Mouse (Mus musculus): ENCODE data around the gene Ttc37. TPM values are rescaled to one million over a fixed set of nuclear protein-coding genes. Genes with fewer than 3 reads are reported as not detected.
A peak's percentile ranks its signal among the peaks of the same experiment; 100 is the strongest.

Gene Ttc37
- 15.7 and 16.1 TPM in 2 replicates for polyA plus RNA-seq (2014; fragmentation: Nextera tagmentation; extraction: Ambion mirVana)

GRCm38 (mm10) chr13:76098493-76099303 is at the start of gene Ttc37, which contains the start of gene Arsk:
TSS of gene Ttc37 (plus strand) at chr13:76098734.
TSS of gene Arsk (minus strand) at chr13:76098660.
- WGBS: under 1% methylated on average over 34 of the region's 34 CpGs

GRCm38 (mm10) chr13:76055391-76056232 is 42.9 kb upstream of the Ttc37 start:
- H3K4me3 ChIP-seq (replicated peaks; ENCODE audit: low read length): peak overlapping the region; percentile 53
- under 1% methylated on average over 54 of the region's 59 CpGs for WGBS
- H3K4me2 ChIP-seq (replicated peaks): peak overlapping the region; percentile 98
- 0 out of 2 replicates have a peak overlapping the region, but pooled peaks have one; percentile 3 for H3K27ac ChIP-seq
- no peaks in the 10 kb centered on the region for H3K4me1 ChIP-seq (replicated peaks; ENCODE audit: control insufficient read depth, insufficient read depth, low read length)
- peaks cover 29% of the 10 kb centered on the region for H3K27me3 ChIP-seq (ENCODE audit: control insufficient read depth, insufficient read depth, low read length)
- H3K9me3 ChIP-seq (ENCODE audit: control insufficient read depth, low read length): no peaks in the 10 kb centered on the region
- ATAC-seq (ENCODE audit: low FRiP score): peak; percentile 74
- DNase-seq (ENCODE audit: low spot score): peak; percentile 28
- H3K9ac ChIP-seq: peak overlapping the region; percentile 61
- H3K36me3 ChIP-seq (replicated peaks; ENCODE audit: control insufficient read depth, insufficient read depth): no peaks in the 10 kb centered on the region

More at GRCm38 (mm10) chr13:76098493-76099303, at the start of gene Ttc37, which contains the start of gene Arsk:
- Histone ChIP-seq H3K27ac (peak within 1 kb of the TSS; percentile 68; the same call in 1 of the 2 replicates), H3K4me2 (replicated peaks) (peak within 1 kb of the TSS; percentile 85), H3K27me3 (ENCODE audit: control insufficient read depth, insufficient read depth, low read length) (no peaks in the 10 kb centered on the region), H3K36me3 (replicated peaks; ENCODE audit: control insufficient read depth, insufficient read depth) (no peaks in the 10 kb centered on the region; the same call in 1 of the 2 replicates), H3K9ac (peak within 1 kb of the TSS; percentile 71), H3K4me3 (replicated peaks; ENCODE audit: low read length) (peak within 1 kb of the TSS; percentile 70), H3K4me1 (replicated peaks; ENCODE audit: control insufficient read depth, insufficient read depth, low read length) (peaks cover 9% of the 10 kb centered on the region; the same call in 1 of the 2 replicates), H3K9me3 (ENCODE audit: control insufficient read depth, low read length) (no peaks in the 10 kb centered on the region)
- peak; percentile 99 for ATAC-seq (ENCODE audit: low FRiP score)
- DNase-seq (ENCODE audit: low spot score): peak; percentile 97

GRCm38 (mm10) chr13:76056261-76056724 is 42.2 kb upstream of the Ttc37 start:
- peak overlapping the region; percentile 98 for H3K4me2 ChIP-seq (replicated peaks)
- no peaks in the 10 kb centered on the region for H3K9me3 ChIP-seq (ENCODE audit: control insufficient read depth, low read length)
- WGBS: under 1% methylated on average over 34 of the region's 34 CpGs
- no peaks in the 10 kb centered on the region for H3K36me3 ChIP-seq (replicated peaks; ENCODE audit: control insufficient read depth, insufficient read depth)
- H3K9ac ChIP-seq: peak overlapping the region; percentile 61
- ATAC-seq (ENCODE audit: low FRiP score) (peak; percentile 91), DNase-seq (ENCODE audit: low spot score) (peak; percentile 66)
- H3K4me3 ChIP-seq (replicated peaks; ENCODE audit: low read length): peak overlapping the region; percentile 53
- no peaks in the 10 kb centered on the region for H3K4me1 ChIP-seq (replicated peaks; ENCODE audit: control insufficient read depth, insufficient read depth, low read length)
- H3K27me3 ChIP-seq (ENCODE audit: control insufficient read depth, insufficient read depth, low read length): peaks cover 29% of the 10 kb centered on the region
- H3K27ac ChIP-seq: 0 out of 2 replicates have a peak overlapping the region, but pooled peaks have one; percentile 3

GRCm38 (mm10) chr13:76056896-76057266 is 41.7 kb upstream of the Ttc37 start, which contains the start of gene Gpr150:
TSS of gene Gpr150 (minus strand) at chr13:76056996.
- no peaks in the 10 kb centered on the region for H3K4me1 ChIP-seq (replicated peaks; ENCODE audit: control insufficient read depth, insufficient read depth, low read length)
- 0 out of 2 replicates have a peak within 1 kb of the TSS, but pooled peaks have one; percentile 3 for H3K27ac ChIP-seq
- H3K9ac ChIP-seq: peak within 1 kb of the TSS; percentile 61
- peak within 1 kb of the TSS; percentile 53 for H3K4me3 ChIP-seq (replicated peaks; ENCODE audit: low read length)
- no peak for DNase-seq (ENCODE audit: low spot score)
- ATAC-seq (ENCODE audit: low FRiP score): no peak
- H3K9me3 ChIP-seq (ENCODE audit: control insufficient read depth, low read length): no peaks in the 10 kb centered on the region
- H3K27me3 ChIP-seq (ENCODE audit: control insufficient read depth, insufficient read depth, low read length): peaks cover 29% of the 10 kb centered on the region
- 12% methylated on average over 10 of the region's 10 CpGs for WGBS
- no peaks in the 10 kb centered on the region for H3K36me3 ChIP-seq (replicated peaks; ENCODE audit: control insufficient read depth, insufficient read depth)
- H3K4me2 ChIP-seq (replicated peaks): peak within 1 kb of the TSS; percentile 98

- Histone ChIP-seq H3K4me2 (replicated peaks) (peak overlapping the region; percentile 98; the same call in 1 of the 2 replicates), H3K4me1 (replicated peaks; ENCODE audit: control insufficient read depth, insufficient read depth, low read length) (no peaks in the 10 kb centered on the region), H3K27me3 (ENCODE audit: control insufficient read depth, insufficient read depth, low read length) (peaks cover 29% of the 10 kb centered on the region), H3K27ac (no peak overlapping the region), H3K9ac (no peak overlapping the region), H3K9me3 (ENCODE audit: control insufficient read depth, low read length) (no peaks in the 10 kb centered on the region), H3K4me3 (replicated peaks; ENCODE audit: low read length) (no peak overlapping the region), H3K36me3 (replicated peaks; ENCODE audit: control insufficient read depth, insufficient read depth) (no peaks in the 10 kb centered on the region)
- ATAC-seq (ENCODE audit: low FRiP score) (no peak), DNase-seq (ENCODE audit: low spot score) (no peak)
- 73% methylated on average over 10 of the region's 10 CpGs for WGBS
Measured at GRCm38 (mm10) chr13:76057267-76058069, 41.1 kb upstream of the Ttc37 start.

GRCm38 (mm10) chr13:76059591-76059990 is 38.9 kb upstream of the Ttc37 start:
- H3K4me1 ChIP-seq (replicated peaks; ENCODE audit: control insufficient read depth, insufficient read depth, low read length): no peaks in the 10 kb centered on the region
- H3K9me3 ChIP-seq (ENCODE audit: control insufficient read depth, low read length): no peaks in the 10 kb centered on the region
- no peak overlapping the region for H3K4me2 ChIP-seq (replicated peaks)
- no peak overlapping the region for H3K27ac ChIP-seq
- 90% methylated on average over 4 of the region's 4 CpGs for WGBS
- H3K9ac ChIP-seq: no peak overlapping the region
- no peak overlapping the region for H3K4me3 ChIP-seq (replicated peaks; ENCODE audit: low read length)
- peaks cover 11% of the 10 kb centered on the region; the same call in 1 of the 2 replicates for H3K27me3 ChIP-seq (ENCODE audit: control insufficient read depth, insufficient read depth, low read length)
- 0 out of 2 replicates have a peak, but pooled peaks cover 3% of the 10 kb centered on the region for H3K36me3 ChIP-seq (replicated peaks; ENCODE audit: control insufficient read depth, insufficient read depth)
- DNase-seq (ENCODE audit: low spot score) (no peak), ATAC-seq (ENCODE audit: low FRiP score) (no peak)

GRCm38 (mm10) chr13:76062126-76062525 is 36.4 kb upstream of the Ttc37 start:
- DNase-seq (ENCODE audit: low spot score) (no peak), ATAC-seq (ENCODE audit: low FRiP score) (no peak)
- WGBS: 91% methylated on average over 3 of the region's 3 CpGs
- H3K27me3 ChIP-seq (ENCODE audit: control insufficient read depth, insufficient read depth, low read length): peaks cover 7% of the 10 kb centered on the region; the same call in 1 of the 2 replicates
- H3K4me1 ChIP-seq (replicated peaks; ENCODE audit: control insufficient read depth, insufficient read depth, low read length): no peaks in the 10 kb centered on the region
- no peak overlapping the region for H3K9ac ChIP-seq
- peaks cover 8% of the 10 kb centered on the region; the same call in 1 of the 2 replicates for H3K36me3 ChIP-seq (replicated peaks; ENCODE audit: control insufficient read depth, insufficient read depth)
- H3K27ac ChIP-seq: no peak overlapping the region
- no peak overlapping the region for H3K4me3 ChIP-seq (replicated peaks; ENCODE audit: low read length)
- no peaks in the 10 kb centered on the region for H3K9me3 ChIP-seq (ENCODE audit: control insufficient read depth, low read length)
- H3K4me2 ChIP-seq (replicated peaks): no peak overlapping the region

GRCm38 (mm10) chr13:76062569-76062968 is 36.0 kb upstream of the Ttc37 start:
- Histone ChIP-seq H3K27ac (no peak overlapping the region), H3K9me3 (ENCODE audit: control insufficient read depth, low read length) (no peaks in the 10 kb centered on the region), H3K27me3 (ENCODE audit: control insufficient read depth, insufficient read depth, low read length) (peaks cover 7% of the 10 kb centered on the region; the same call in 1 of the 2 replicates), H3K9ac (no peak overlapping the region), H3K4me1 (replicated peaks; ENCODE audit: control insufficient read depth, insufficient read depth, low read length) (no peaks in the 10 kb centered on the region), H3K4me2 (replicated peaks) (no peak overlapping the region), H3K4me3 (replicated peaks; ENCODE audit: low read length) (no peak overlapping the region), H3K36me3 (replicated peaks; ENCODE audit: control insufficient read depth, insufficient read depth) (peaks cover 8% of the 10 kb centered on the region; the same call in 1 of the 2 replicates)
- WGBS: 97% methylated on average over 3 of the region's 3 CpGs
- ATAC-seq (ENCODE audit: low FRiP score): no peak
- no peak for DNase-seq (ENCODE audit: low spot score)

Data from hindbrain, embryonic 14.5 days (tissue).